Mouse (Mus musculus) CD4-positive, CD25-positive, alpha-beta regulatory T cell, adult 4 months (primary cell): Measurements from ENCODE around the gene Rundc3a. TPM values are rescaled to one million over a fixed set of nuclear protein-coding genes. Genes with fewer than 3 reads are reported as not detected.

Experiments
- polyA plus RNA-seq, 2 experiments: library from polyadenylated mRNA; unstranded; fragments of 100-300 nt; shearing (Covaris generic); gene quantifications; one replicate each; pipeline ENCODE4 v1.2.1; 2017

The Rundc3a gene
- polyA plus RNA-seq, 2 experiments from 2014 or later, result 3.3 to 3.5 TPM

Other genes with a start within 250 kb of the Rundc3a start
- gene Nags, start 247.9 kb upstream of the Rundc3a start, polyA plus RNA-seq, result not detected
- 10 to 100 TPM; 10.8 to 19.6 TPM for gene Tmem101, start 237.0 kb upstream of the Rundc3a start, polyA plus RNA-seq
- gene Lsm12, start 208.1 kb upstream of the Rundc3a start, polyA plus RNA-seq, result 10 to 100 TPM; 33.4 to 69.4 TPM
- gene G6pc3, start 203.8 kb upstream of the Rundc3a start, polyA plus RNA-seq, result 10 to 100 TPM; 29.1 to 53.9 TPM
- 10 to 100 TPM in 1 of 2 experiments, 1 to 10 TPM in 1; 6.5 to 12.3 TPM for gene Hdac5, start 163.2 kb upstream of the Rundc3a start, polyA plus RNA-seq
- gene BC030867, start 144.5 kb upstream of the Rundc3a start, polyA plus RNA-seq, result 1 to 10 TPM in 1 of 2 experiments, under 1 TPM in 1; 0.40 to 1.8 TPM
- gene Asb16, start 124.7 kb upstream of the Rundc3a start, polyA plus RNA-seq, result not detected
- 10 to 100 TPM; 64.7 to 80.5 TPM for gene Tmub2, start 108.5 kb upstream of the Rundc3a start, polyA plus RNA-seq
- gene Atxn7l3, start 96.8 kb upstream of the Rundc3a start, polyA plus RNA-seq, result 1 to 10 TPM; 7.2 to 7.3 TPM
- gene Ubtf, start 73.7 kb upstream of the Rundc3a start, polyA plus RNA-seq, result 10 to 100 TPM; 46.1 to 51.1 TPM
- not detected for gene Slc4a1, start 27.2 kb upstream of the Rundc3a start, polyA plus RNA-seq
- gene Slc25a39, start 14.5 kb downstream of the Rundc3a start, polyA plus RNA-seq, result 10 to 100 TPM; 44.0 to 44.2 TPM
- 10 to 100 TPM; 23.3 to 51.4 TPM for gene Grn, start 36.9 kb downstream of the Rundc3a start, polyA plus RNA-seq
- not detected for gene Fam171a2, start 54.3 kb downstream of the Rundc3a start, polyA plus RNA-seq
- 1 to 10 TPM in 1 of 2 experiments, under 1 TPM in 1; 0.36 to 1.5 TPM for gene Itga2b, start 76.7 kb downstream of the Rundc3a start, polyA plus RNA-seq
- 10 to 100 TPM; 64.2 to 75.8 TPM for gene Gpatch8, start 163.0 kb downstream of the Rundc3a start, polyA plus RNA-seq
- not detected for gene Gm11627, start 186.1 kb downstream of the Rundc3a start, polyA plus RNA-seq
- not detected for gene Fzd2, start 211.0 kb downstream of the Rundc3a start, polyA plus RNA-seq